Mouse (Mus musculus): Measurements from ENCODE around the gene Slc25a41. TPM values are rescaled to one million over a fixed set of nuclear protein-coding genes. Genes with fewer than 3 reads are reported as not detected.

The Slc25a41 gene
- polyA plus RNA-seq (2015; fragmentation: Nextera tagmentation; extraction: Ambion mirVana), result not detected in 2 replicates

DNA sequence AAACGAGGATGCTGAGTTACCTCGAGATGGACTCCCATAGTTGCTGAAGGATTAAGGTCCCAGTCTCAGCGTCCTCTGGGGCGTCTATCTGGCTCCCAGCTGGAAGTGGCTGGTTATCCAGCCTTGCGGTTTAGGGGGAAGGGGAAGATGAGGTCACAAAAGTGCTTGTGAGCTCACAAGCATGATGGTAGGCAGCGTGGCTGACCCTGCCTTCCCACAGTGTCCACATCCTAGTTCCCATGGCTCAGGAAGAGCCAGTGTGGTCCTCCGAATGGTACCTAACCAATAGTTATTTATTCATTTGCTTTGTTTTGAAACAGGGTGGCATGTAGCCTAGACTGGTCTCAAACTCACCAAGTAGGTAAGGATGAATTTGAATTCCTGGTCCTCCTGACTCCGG, at the start of gene Slc25a41:
Slc25a41 (minus strand) TSS at position 101 of the 400 bp plus-strand sequence.
- no peak within 1 kb of the TSS for H3K4me2 ChIP-seq (replicated peaks)
- H3K27ac ChIP-seq, result no peak within 1 kb of the TSS
- peaks cover 15% of the 10 kb centered on the region for H3K27me3 ChIP-seq
- WGBS, result 76% methylated on average over 8 of the region's 8 CpGs
- ATAC-seq, result no peak
- H3K9ac ChIP-seq (replicated peaks), result no peak within 1 kb of the TSS
- no peak within 1 kb of the TSS for H3K4me3 ChIP-seq (replicated peaks)
- H3K36me3 ChIP-seq, result peaks cover 20% of the 10 kb centered on the region
- no peaks in the 10 kb centered on the region for H3K9me3 ChIP-seq
- H3K4me1 ChIP-seq (replicated peaks), result no peaks in the 10 kb centered on the region

DNA sequence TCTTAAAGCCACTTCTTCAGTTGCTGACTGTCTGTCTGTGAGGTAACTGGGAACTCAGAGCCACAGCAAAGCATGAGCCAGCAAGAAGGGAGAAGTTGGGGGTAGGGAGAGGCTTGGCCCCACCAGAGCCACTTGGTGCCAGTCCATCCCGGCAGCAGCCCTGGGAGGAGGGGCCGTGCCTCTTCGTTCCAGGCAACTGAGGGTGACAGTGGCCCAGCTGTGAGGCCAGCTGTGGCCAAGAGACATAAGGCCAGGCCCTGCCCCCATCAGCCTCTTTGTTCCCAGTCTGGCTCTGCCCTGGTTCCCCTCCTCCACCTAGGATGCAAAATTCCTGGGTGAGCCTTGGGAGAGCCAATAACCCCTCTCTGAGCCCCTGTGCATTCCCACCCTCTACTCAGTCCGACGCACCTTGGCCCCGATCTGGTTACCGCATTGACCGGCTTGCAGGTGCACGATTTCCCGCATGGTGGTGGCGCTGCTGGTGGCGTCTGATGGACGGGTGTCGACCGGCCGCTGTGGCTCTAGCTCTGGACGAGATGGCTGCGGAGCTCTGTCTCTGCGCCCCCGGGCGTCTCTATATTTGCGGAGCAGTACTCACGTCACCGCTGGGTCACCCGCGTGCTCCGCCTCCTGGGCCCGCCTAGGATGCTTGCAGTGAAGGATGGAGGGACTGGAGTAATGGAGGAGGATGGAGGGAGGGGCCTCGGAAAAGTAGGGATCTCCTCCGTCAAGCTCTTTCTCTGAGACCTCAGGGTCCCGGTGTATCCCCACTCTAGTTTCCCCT, 45.8 kb upstream of the Slc25a41 start, which contains the start of gene Tubb4a:
Tubb4a (minus strand) TSS at position 734 of the 784 bp plus-strand sequence.
- ATAC-seq, result peak; percentile 96
- peaks cover 34% of the 10 kb centered on the region for H3K4me1 ChIP-seq (replicated peaks)
- peak within 1 kb of the TSS; percentile 60 for H3K4me3 ChIP-seq (replicated peaks)
- no peaks in the 10 kb centered on the region for H3K27me3 ChIP-seq
- peaks cover 31% of the 10 kb centered on the region for H3K36me3 ChIP-seq
- H3K4me2 ChIP-seq (replicated peaks), result peak within 1 kb of the TSS; percentile 68
- H3K9me3 ChIP-seq, result no peaks in the 10 kb centered on the region
- H3K9ac ChIP-seq (replicated peaks), result peak within 1 kb of the TSS; percentile 84
- under 1% methylated on average over 31 of the region's 31 CpGs for WGBS
- H3K27ac ChIP-seq, result peak within 1 kb of the TSS; percentile 85

DNA sequence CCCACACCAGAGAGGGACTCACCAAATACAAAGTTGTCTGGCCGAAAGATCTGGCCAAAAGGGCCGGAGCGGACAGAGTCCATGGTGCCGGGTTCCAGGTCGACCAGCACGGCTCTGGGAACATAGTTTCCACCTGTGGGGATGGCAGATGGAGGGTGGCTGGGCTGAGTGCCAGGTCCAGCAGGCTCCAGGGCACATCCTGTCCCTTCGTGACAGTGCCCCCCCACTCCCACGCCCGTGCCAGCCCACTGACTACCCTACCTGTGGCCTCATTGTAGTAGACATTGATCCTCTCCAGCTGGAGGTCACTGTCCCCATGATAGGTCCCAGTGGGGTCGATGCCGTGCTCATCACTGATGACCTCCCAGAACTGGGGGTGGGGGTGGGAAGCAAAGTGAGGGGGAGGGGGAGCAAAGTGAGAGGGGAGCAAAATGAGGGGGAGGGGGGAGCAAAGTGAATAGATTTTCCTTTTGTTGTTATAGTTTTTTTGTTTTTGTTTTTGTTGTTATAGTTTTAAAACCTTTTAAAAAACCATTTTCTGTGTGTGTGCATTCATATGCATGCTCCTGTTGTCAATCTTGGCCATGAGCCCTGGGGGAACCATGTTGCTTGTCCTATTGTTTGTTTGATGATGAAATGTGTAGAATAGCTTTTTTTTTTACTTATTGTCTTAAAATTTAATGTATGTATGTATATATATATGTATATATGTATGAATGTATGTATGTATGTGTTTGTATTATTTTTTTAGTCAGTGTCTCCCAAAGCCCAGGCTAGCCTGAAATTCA, 44.7 kb upstream of the Slc25a41 start:
- Histone ChIP-seq H3K27me3 (no peaks in the 10 kb centered on the region), H3K4me3 (replicated peaks) (peak overlapping the region; percentile 60), H3K4me2 (replicated peaks) (peak overlapping the region; percentile 68), H3K36me3 (peaks cover 40% of the 10 kb centered on the region), H3K4me1 (replicated peaks) (peaks cover 34% of the 10 kb centered on the region), H3K27ac (no peak overlapping the region), H3K9me3 (no peaks in the 10 kb centered on the region), H3K9ac (replicated peaks) (0 out of 2 replicates have a peak overlapping the region, but pooled peaks have one; percentile 84)
- ATAC-seq, result no peak
- WGBS, result 93% methylated on average over 11 of the region's 11 CpGs

DNA sequence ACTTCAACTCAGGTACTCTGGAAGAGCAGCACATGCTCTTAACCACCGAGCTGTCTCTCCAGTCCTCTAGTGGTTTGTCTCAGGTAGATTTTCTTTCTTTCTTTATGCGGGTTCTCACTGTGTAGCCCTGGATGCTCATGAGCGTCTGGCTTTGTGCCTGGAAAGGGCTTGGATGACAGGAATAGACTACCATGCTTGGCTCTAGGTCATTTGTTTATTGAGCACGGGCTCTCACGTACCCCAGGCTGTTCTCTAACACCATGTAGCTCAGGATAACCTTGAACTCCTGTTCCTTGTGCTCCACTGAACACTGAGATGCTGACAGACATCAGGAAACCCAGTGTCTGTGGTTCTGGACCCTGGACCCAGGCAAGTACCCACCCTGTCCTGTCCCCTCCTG, 41.0 kb upstream of the Slc25a41 start:
- Histone ChIP-seq H3K4me1 (replicated peaks) (peaks cover 34% of the 10 kb centered on the region), H3K4me3 (replicated peaks) (no peak overlapping the region), H3K4me2 (replicated peaks) (no peak overlapping the region), H3K9ac (replicated peaks) (no peak overlapping the region), H3K27me3 (no peaks in the 10 kb centered on the region), H3K36me3 (peaks cover 58% of the 10 kb centered on the region), H3K27ac (no peak overlapping the region), H3K9me3 (no peaks in the 10 kb centered on the region)
- ATAC-seq, result no peak
- WGBS, result 89% methylated on average over 5 of the region's 5 CpGs

DNA sequence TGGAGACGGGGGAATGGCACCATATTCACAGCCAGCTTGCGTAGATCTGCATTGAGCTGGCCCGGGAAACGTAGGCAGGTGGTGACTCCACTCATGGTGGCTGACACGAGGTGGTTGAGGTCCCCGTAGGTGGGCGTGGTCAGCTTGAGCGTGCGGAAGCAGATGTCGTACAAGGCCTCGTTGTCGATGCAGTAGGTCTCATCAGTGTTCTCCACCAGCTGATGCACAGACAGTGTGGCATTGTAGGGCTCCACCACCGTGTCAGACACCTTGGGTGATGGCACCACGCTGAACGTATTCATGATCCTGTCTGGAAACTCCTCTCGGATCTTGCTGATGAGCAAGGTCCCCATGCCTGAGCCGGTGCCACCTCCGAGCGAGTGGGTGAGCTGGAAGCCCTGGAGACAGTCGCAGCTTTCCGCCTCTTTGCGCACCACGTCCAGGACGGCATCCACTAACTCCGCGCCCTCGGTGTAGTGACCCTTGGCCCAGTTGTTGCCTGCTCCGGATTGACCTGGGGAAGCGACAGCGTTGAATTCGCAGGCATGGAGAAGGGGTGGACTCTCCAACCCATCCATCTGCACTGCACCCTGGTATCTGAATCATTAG, 39.9 kb upstream of the Slc25a41 start:
- peaks cover 58% of the 10 kb centered on the region for H3K36me3 ChIP-seq

DNA sequence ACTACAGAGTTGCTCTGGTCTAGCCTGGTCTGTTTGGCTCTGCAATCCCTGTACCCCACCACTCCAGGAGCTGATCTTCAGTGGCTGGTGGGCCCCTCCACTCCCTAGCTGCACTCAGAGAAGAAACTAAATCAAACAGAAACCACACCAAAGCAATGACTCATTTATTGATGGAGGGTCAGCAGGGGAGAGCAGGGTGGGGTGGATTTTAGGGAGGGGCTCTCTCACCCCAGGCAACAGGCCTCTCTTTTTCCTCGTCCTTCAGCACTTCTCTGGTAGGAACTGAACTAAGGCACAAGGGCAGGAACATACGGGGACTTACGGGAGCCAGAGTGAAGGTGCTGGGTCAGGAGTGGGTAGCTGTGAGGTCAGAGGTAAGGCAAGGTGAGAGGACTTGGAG, 38.5 kb upstream of the Slc25a41 start:
- peaks cover 50% of the 10 kb centered on the region for H3K36me3 ChIP-seq
- H3K4me1 ChIP-seq (replicated peaks), result peaks cover 17% of the 10 kb centered on the region; the same call in 1 of the 2 replicates

More for the DNA sequence above, 39.9 kb upstream of the Slc25a41 start:
- no peaks in the 10 kb centered on the region for H3K27me3 ChIP-seq
- no peak overlapping the region for H3K4me3 ChIP-seq (replicated peaks)
- no peak overlapping the region for H3K27ac ChIP-seq
- WGBS, result 95% methylated on average over 31 of the region's 31 CpGs
- no peak overlapping the region for H3K4me2 ChIP-seq (replicated peaks)
- peaks cover 27% of the 10 kb centered on the region for H3K4me1 ChIP-seq (replicated peaks)
- H3K9ac ChIP-seq (replicated peaks), result no peak overlapping the region
- no peaks in the 10 kb centered on the region for H3K9me3 ChIP-seq
- no peak for ATAC-seq

DNA sequence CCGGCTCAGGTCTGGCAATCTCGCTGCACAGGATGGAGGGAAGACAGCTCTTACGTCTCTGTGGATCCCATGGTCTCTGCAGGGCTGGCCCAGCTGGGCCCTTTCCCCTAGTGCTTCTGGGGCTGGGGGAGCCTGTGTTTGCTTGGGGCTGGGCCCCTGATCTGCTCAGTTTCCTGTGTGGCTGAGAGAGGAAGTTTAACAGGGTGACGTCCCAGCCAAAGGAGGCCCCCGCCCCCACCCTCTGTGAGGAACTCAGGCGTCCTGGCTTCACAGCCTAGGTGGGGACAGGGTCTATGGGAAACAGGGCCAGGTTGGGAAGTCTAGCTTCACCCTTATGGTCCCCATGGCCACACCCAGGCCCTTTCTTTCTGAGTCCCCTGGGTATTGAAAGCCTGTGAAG, 36.9 kb upstream of the Slc25a41 start, which contains the start of gene Dennd1c:
Dennd1c (minus strand) TSS at position 179 of the 400 bp plus-strand sequence.
- 50% methylated on average over 6 of the region's 6 CpGs for WGBS
- peaks cover 2% of the 10 kb centered on the region; the same call in 1 of the 2 replicates for H3K4me1 ChIP-seq (replicated peaks)

More for the DNA sequence above, 38.5 kb upstream of the Slc25a41 start:
- Histone ChIP-seq H3K9me3 (no peaks in the 10 kb centered on the region), H3K27ac (no peak overlapping the region), H3K4me2 (replicated peaks) (no peak overlapping the region), H3K27me3 (no peaks in the 10 kb centered on the region), H3K9ac (replicated peaks) (no peak overlapping the region), H3K4me3 (replicated peaks) (no peak overlapping the region)
- no peak for ATAC-seq
- 82% methylated on average over 3 of the region's 3 CpGs for WGBS

DNA sequence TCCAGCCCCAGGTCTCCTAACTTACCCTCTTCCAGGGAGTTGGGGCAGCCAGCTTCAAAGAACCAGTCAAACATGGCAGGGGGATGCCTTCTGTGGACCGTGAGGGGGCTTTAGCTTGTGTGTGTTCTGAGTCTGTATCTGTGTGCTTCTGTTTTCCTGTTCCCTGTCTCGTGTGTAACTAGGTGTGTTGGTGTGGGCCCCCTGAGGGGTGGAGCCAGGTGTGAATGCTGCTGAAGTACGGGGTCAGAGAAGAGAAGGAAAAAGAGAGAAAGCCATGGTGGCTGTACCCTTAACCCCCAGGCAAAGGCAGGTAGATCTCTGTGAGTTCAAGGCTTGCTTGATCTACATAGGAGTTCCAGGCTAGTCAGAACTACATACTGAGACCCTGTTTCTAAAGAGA, 35.5 kb upstream of the Slc25a41 start:
- no peak for ATAC-seq
- Histone ChIP-seq H3K9me3 (no peaks in the 10 kb centered on the region), H3K4me1 (replicated peaks) (no peaks in the 10 kb centered on the region), H3K27me3 (no peaks in the 10 kb centered on the region), H3K4me3 (replicated peaks) (no peak overlapping the region), H3K36me3 (peaks cover 25% of the 10 kb centered on the region), H3K9ac (replicated peaks) (no peak overlapping the region), H3K4me2 (replicated peaks) (no peak overlapping the region), H3K27ac (no peak overlapping the region)
- 59% methylated on average over 3 of the region's 3 CpGs for WGBS

More for the DNA sequence above, 36.9 kb upstream of the Slc25a41 start, which contains the start of gene Dennd1c:
- H3K4me2 ChIP-seq (replicated peaks), result no peak within 1 kb of the TSS
- H3K27me3 ChIP-seq, result no peaks in the 10 kb centered on the region
- H3K36me3 ChIP-seq, result peaks cover 35% of the 10 kb centered on the region
- peak; percentile 40; the same call in 1 of the 2 replicates for ATAC-seq
- no peak within 1 kb of the TSS for H3K9ac ChIP-seq (replicated peaks)
- no peaks in the 10 kb centered on the region for H3K9me3 ChIP-seq
- no peak within 1 kb of the TSS for H3K4me3 ChIP-seq (replicated peaks)
- H3K27ac ChIP-seq, result no peak within 1 kb of the TSS

DNA sequence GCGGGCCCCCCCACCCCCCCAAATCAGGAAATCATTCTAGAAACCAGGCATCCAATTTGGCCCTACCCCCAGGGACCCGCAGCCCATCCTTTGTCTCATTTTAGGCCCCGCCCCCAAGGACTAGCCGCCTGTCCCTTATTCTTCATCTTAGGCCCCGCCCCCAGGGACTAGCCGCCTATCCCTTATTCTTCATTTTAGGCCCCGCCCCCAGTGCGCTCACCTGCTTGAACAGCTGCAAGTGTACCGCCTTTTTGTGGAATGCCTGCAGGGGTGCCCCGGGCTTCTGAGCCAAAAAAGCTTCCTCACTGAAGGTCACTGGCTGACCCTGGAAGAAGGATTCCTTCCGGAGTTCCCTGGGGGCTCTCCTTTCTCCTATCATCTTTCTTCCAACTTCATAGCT, 29.2 kb upstream of the Slc25a41 start:
- H3K36me3 ChIP-seq, result no peaks in the 10 kb centered on the region
- H3K9me3 ChIP-seq, result no peaks in the 10 kb centered on the region
- 0 out of 2 replicates have a peak, but pooled peaks cover 3% of the 10 kb centered on the region for H3K27me3 ChIP-seq
- peak overlapping the region; percentile 33 for H3K4me2 ChIP-seq (replicated peaks)
- H3K9ac ChIP-seq (replicated peaks), result no peak overlapping the region
- no peak overlapping the region for H3K27ac ChIP-seq
- H3K4me3 ChIP-seq (replicated peaks), result peak overlapping the region; percentile 22
- WGBS, result 3% methylated on average over 11 of the region's 11 CpGs
- ATAC-seq, result 0 out of 2 replicates have a peak, but pooled peaks have one; percentile 13
- H3K4me1 ChIP-seq (replicated peaks), result peaks cover 5% of the 10 kb centered on the region; the same call in 1 of the 2 replicates

DNA sequence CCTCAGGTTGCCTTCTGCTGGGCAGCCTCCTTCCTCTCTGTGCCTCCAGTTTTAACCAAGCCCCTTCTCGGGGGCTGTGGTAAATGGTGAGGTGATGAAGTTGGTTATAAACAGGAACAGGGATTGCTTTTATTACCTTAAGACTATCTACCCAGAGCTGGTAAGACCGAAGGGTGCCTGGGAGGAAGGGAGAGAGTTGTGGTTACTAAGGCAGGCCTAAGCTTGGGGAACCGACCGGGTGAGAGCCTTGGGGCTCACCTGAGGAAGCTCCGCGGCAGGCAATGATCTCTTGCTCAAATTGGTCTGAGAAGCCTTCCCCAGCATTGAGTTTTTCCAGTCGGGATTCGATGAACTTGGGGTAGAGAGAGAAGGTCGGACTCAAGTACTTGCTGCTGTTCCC, 28.8 kb upstream of the Slc25a41 start:
- peak; percentile 38; the same call in 1 of the 2 replicates for ATAC-seq
- Histone ChIP-seq H3K9ac (replicated peaks) (no peak overlapping the region), H3K4me2 (replicated peaks) (peak overlapping the region; percentile 33), H3K27me3 (0 out of 2 replicates have a peak, but pooled peaks cover 3% of the 10 kb centered on the region), H3K4me3 (replicated peaks) (peak overlapping the region; percentile 22), H3K36me3 (no peaks in the 10 kb centered on the region), H3K4me1 (replicated peaks) (peaks cover 5% of the 10 kb centered on the region; the same call in 1 of the 2 replicates), H3K9me3 (no peaks in the 10 kb centered on the region), H3K27ac (no peak overlapping the region)
- WGBS, result 13% methylated on average over 9 of the region's 9 CpGs

DNA sequence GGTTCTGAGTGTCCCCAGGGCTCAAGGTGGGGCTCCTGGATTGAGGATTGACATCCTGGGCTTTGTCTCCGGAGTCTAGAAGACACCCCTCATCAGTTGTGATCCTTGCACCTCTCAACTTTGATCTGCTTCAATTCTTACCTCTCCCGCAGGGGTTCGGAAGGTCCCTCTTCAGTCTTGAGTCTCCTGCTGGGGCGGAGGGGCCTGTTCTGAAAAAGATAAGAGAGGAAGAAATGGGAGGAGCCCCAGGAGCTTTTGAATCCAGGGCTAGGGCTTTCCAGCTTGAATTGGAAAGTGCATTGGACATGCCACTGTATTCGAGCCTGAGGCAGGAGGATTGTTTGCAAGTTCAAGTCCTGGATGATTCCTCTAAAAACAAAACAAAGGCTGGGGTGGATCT, 25.5 kb upstream of the Slc25a41 start:
- H3K4me3 ChIP-seq (replicated peaks), result no peak overlapping the region
- ATAC-seq, result no peak
- peaks cover 34% of the 10 kb centered on the region for H3K27me3 ChIP-seq
- H3K4me1 ChIP-seq (replicated peaks), result peaks cover 12% of the 10 kb centered on the region
- WGBS, result 57% methylated on average over 5 of the region's 5 CpGs
- no peaks in the 10 kb centered on the region for H3K36me3 ChIP-seq
- H3K4me2 ChIP-seq (replicated peaks), result no peak overlapping the region
- no peak overlapping the region for H3K27ac ChIP-seq
- H3K9ac ChIP-seq (replicated peaks), result no peak overlapping the region
- no peaks in the 10 kb centered on the region for H3K9me3 ChIP-seq
